Mouse (Mus musculus) MEL (cell line): ENCODE measurements around the gene Trim66. TPM values are rescaled to one million over a fixed set of nuclear protein-coding genes. Genes with fewer than 3 reads are reported as not detected.

Experiments used
- DNase-seq: peaks from one replicate; pipeline ENCODE4 v3.0.0; 2011; ENCODE audit warnings: low read depth, low spot score
- H3K27ac ChIP-seq: 2 replicates; pipeline ENCODE4 v1.5.1; 2012; ENCODE audit warnings: low read depth, mild to moderate bottlenecking, control low read depth, low read length, moderate library complexity; ENCODE audit not compliant: control insufficient read depth
- H3K27me3 ChIP-seq, 2 experiments: fragments of 150-350 bp in 1 of 2; sonication (generic) in 1 of 2; 2 replicates each; pipeline ENCODE4 v1.6.1; 2012; ENCODE audit warnings: low read length in 2 of 2, mild to moderate bottlenecking in 2 of 2, improper control_type of control experiment in 1 of 2, moderate library complexity in 1 of 2; ENCODE audit not compliant: insufficient read depth in 2 of 2, control insufficient read depth in 1 of 2
- H3K36me3 ChIP-seq, 2 experiments: 2 replicates each; pipeline ENCODE4 v1.6.1; 2012 to 2014; ENCODE audit warnings: low read length in 2 of 2, improper control_type of control experiment in 1 of 2, inconsistent platforms in 1 of 2, mild to moderate bottlenecking in 1 of 2; ENCODE audit not compliant: insufficient read depth in 2 of 2, control insufficient read depth in 1 of 2
- H3K4me1 ChIP-seq, 2 experiments: fragments of 150-350 bp in 1 of 2; sonication (generic) in 1 of 2; 2 replicates each; pipeline ENCODE4 v1.6.1; 2012; ENCODE audit warnings: low read length in 2 of 2, improper control_type of control experiment in 1 of 2, mild to moderate bottlenecking in 1 of 2; ENCODE audit not compliant: insufficient read depth in 2 of 2, control insufficient read depth in 1 of 2
- H3K4me3 ChIP-seq, 2 experiments: fragments of 150-350 bp in 1 of 2; sonication (generic) in 1 of 2; 2 replicates each; pipeline ENCODE4 v1.5.1; 2012; ENCODE audit warnings: low read depth in 2 of 2, low read length in 2 of 2, mild to moderate bottlenecking in 2 of 2, moderate library complexity in 2 of 2, control low read depth in 1 of 2, improper control_type of control experiment in 1 of 2; ENCODE audit not compliant: control insufficient read depth in 1 of 2, insufficient read depth in 1 of 2
- H3K79me2 ChIP-seq: 2 replicates; pipeline ENCODE4 v1.6.1; 2012; ENCODE audit warnings: mild to moderate bottlenecking, low read length, moderate library complexity; ENCODE audit not compliant: control insufficient read depth, poor library complexity, insufficient read depth
- H3K9ac ChIP-seq: 2 replicates; pipeline ENCODE4 v1.6.1; 2012; ENCODE audit warnings: low read depth, mild to moderate bottlenecking, control low read depth, low read length, moderate library complexity; ENCODE audit not compliant: control insufficient read depth, poor library complexity, severe bottlenecking
- H3K9me3 ChIP-seq: fragments of 150-350 bp; sonication (generic); replicated peaks from 2 replicates; pipeline ENCODE4 v1.6.1; 2012; ENCODE audit warnings: mild to moderate bottlenecking, low read length, improper control_type of control experiment, moderate library complexity; ENCODE audit not compliant: insufficient read depth
- BHLHE40 ChIP-seq: IDR thresholded peaks from 2 replicates; pipeline ENCODE4 v1.6.1; 2012; ENCODE audit warnings: low read depth, mild to moderate bottlenecking, inconsistent platforms, low read length, improper control_type of control experiment, borderline replicate concordance
- CHD1 ChIP-seq: IDR thresholded peaks from 2 replicates; pipeline ENCODE4 v1.6.1; 2012; ENCODE audit warnings: low read depth, mild to moderate bottlenecking, inconsistent platforms, low read length, improper control_type of control experiment
- CHD2 ChIP-seq: IDR thresholded peaks from 2 replicates; pipeline ENCODE4 v1.6.1; 2011; ENCODE audit warnings: low read length, improper control_type of control experiment
- CTCF ChIP-seq, 3 experiments: IDR thresholded peaks in 2 of 3; conservative IDR thresholded peaks in 1 of 3; 2 replicates each; pipeline ENCODE4 v1.5.1; 2011 to 2012; ENCODE audit warnings: low read length in 3 of 3, low read depth in 2 of 3, mild to moderate bottlenecking in 2 of 3, improper control_type of control experiment in 1 of 3, inconsistent platforms in 1 of 3, mixed read lengths in 1 of 3, moderate library complexity in 1 of 3; ENCODE audit not compliant: control insufficient read depth in 1 of 3, insufficient read depth in 1 of 3, poor library complexity in 1 of 3, severe bottlenecking in 1 of 3
- E2F4 ChIP-seq: IDR thresholded peaks from 2 replicates; pipeline ENCODE4 v1.6.1; 2011; ENCODE audit warnings: low read depth, low read length, improper control_type of control experiment, borderline replicate concordance
- ELF1 ChIP-seq: IDR thresholded peaks from 2 replicates; pipeline ENCODE4 v1.6.1; 2014; ENCODE audit warnings: low read depth, mild to moderate bottlenecking, inconsistent platforms, low read length, improper control_type of control experiment, moderate library complexity
- GATA1 ChIP-seq: IDR thresholded peaks from 2 replicates; pipeline ENCODE4 v1.6.1; 2011; ENCODE audit warnings: low read depth, low read length, improper control_type of control experiment
- HCFC1 ChIP-seq: IDR thresholded peaks from 2 replicates; pipeline ENCODE4 v1.6.1; 2012; ENCODE audit warnings: low read depth, mild to moderate bottlenecking, inconsistent platforms, low read length, improper control_type of control experiment, moderate library complexity
- JUND ChIP-seq: IDR thresholded peaks from 2 replicates; pipeline ENCODE4 v1.6.1; 2011; ENCODE audit warnings: low read depth, mild to moderate bottlenecking, improper control_type of control experiment, low read length
- KAT2A ChIP-seq: conservative IDR thresholded peaks from 2 replicates; pipeline ENCODE4 v1.6.1; 2012; ENCODE audit warnings: low read depth, low read length, improper control_type of control experiment, inconsistent platforms
- MAZ ChIP-seq: IDR thresholded peaks from 2 replicates; pipeline ENCODE4 v1.6.1; 2012; ENCODE audit warnings: low read depth, mild to moderate bottlenecking, inconsistent platforms, low read length, improper control_type of control experiment
- MEF2A ChIP-seq: IDR thresholded peaks from 2 replicates; pipeline ENCODE4 v1.6.1; 2014; ENCODE audit warnings: low read depth, mild to moderate bottlenecking, inconsistent platforms, low read length, improper control_type of control experiment; ENCODE audit not compliant: poor library complexity, insufficient replicate concordance, severe bottlenecking; ENCODE audit errors: extremely low read depth
- MXI1 ChIP-seq: IDR thresholded peaks from 2 replicates; pipeline ENCODE4 v1.6.1; 2011; ENCODE audit warnings: mild to moderate bottlenecking, low read depth, low read length, improper control_type of control experiment
- MYC ChIP-seq: IDR thresholded peaks from 2 replicates; pipeline ENCODE4 v1.6.1; 2011; ENCODE audit warnings: low read depth, mild to moderate bottlenecking, low read length, improper control_type of control experiment, moderate library complexity
- POLR2A ChIP-seq, 2 experiments: IDR thresholded peaks; 2 replicates each; pipeline ENCODE4 v1.6.1; 2011 to 2012; ENCODE audit warnings: low read length in 2 of 2, mild to moderate bottlenecking in 2 of 2, control low read depth in 1 of 2, improper control_type of control experiment in 1 of 2, low read depth in 1 of 2, moderate library complexity in 1 of 2; ENCODE audit not compliant: control insufficient read depth in 1 of 2, insufficient read depth in 1 of 2, poor library complexity in 1 of 2
- RAD21 ChIP-seq: IDR thresholded peaks from 2 replicates; pipeline ENCODE4 v1.6.1; 2011; ENCODE audit warnings: mild to moderate bottlenecking, low read depth, low read length, improper control_type of control experiment
- RCOR1 ChIP-seq: IDR thresholded peaks from 2 replicates; pipeline ENCODE4 v1.6.1; 2012; ENCODE audit warnings: low read depth, mild to moderate bottlenecking, inconsistent platforms, low read length, improper control_type of control experiment
- SMC3 ChIP-seq: IDR thresholded peaks from 2 replicates; pipeline ENCODE4 v1.6.1; 2011; ENCODE audit warnings: low read depth, low read length, improper control_type of control experiment
- TAL1 ChIP-seq: IDR thresholded peaks from 2 replicates; pipeline ENCODE4 v1.6.1; 2012; ENCODE audit warnings: mild to moderate bottlenecking, inconsistent platforms, low read length, moderate library complexity, mixed read lengths
- TCF12 ChIP-seq: IDR thresholded peaks from 2 replicates; pipeline ENCODE4 v1.6.1; 2014; ENCODE audit warnings: low read depth, mild to moderate bottlenecking, inconsistent platforms, low read length, improper control_type of control experiment, moderate library complexity
- UBTF ChIP-seq: IDR thresholded peaks from 2 replicates; pipeline ENCODE4 v1.6.1; 2012; ENCODE audit warnings: low read depth, mild to moderate bottlenecking, inconsistent platforms, low read length, improper control_type of control experiment, moderate library complexity, borderline replicate concordance; ENCODE audit not compliant: insufficient read depth
- USF1 ChIP-seq: IDR thresholded peaks from 2 replicates; pipeline ENCODE4 v1.6.1; 2014; ENCODE audit warnings: low read depth, mild to moderate bottlenecking, inconsistent platforms, low read length, improper control_type of control experiment, moderate library complexity
- ZC3H11A ChIP-seq: IDR thresholded peaks from 2 replicates; pipeline ENCODE4 v1.6.1; 2012; ENCODE audit warnings: low read depth, mild to moderate bottlenecking, inconsistent platforms, low read length, improper control_type of control experiment
- ZNF384 ChIP-seq: IDR thresholded peaks from 2 replicates; pipeline ENCODE4 v1.6.1; 2012; ENCODE audit warnings: low read depth, mild to moderate bottlenecking, inconsistent platforms, low read length, improper control_type of control experiment
- polyA plus RNA-seq, 2 experiments: library from polyadenylated mRNA; stranded (reverse) in 1 of 2; unstranded in 1 of 2; fragments of >175 nt in 1 of 2; fragments of >200 nt in 1 of 2; gene quantifications; 2 replicates each; pipeline versions ENCODE4 v1.2.1 to v1.2.4; 2012; ENCODE audit warnings: low replicate concordance in 2 of 2, low read depth in 1 of 2; ENCODE audit not compliant: insufficient read length in 2 of 2, insufficient read depth in 1 of 2, missing spikeins in 1 of 2
- total RNA-seq: library from RNA; depleted of rRNA; stranded (reverse); fragments of 300-350 nt; gene quantifications from 2 replicates; pipeline ENCODE4 v1.2.3, GENCODE M21; 2012

The Trim66 gene
- total and polyA plus RNA-seq, 3 experiments: 0.01 TPM; not detected in 2

GRCm38 (mm10) chr7:109448060-109448459, 59.9 kb downstream of the Trim66 start:
- no peaks in the 10 kb centered on the region for H3K9me3 ChIP-seq
- TF ChIP-seq MXI1 (no peak), KAT2A (no peak), MYC (no peak), GATA1 (no peak), RAD21 (no peak), USF1 (no peak), ELF1 (no peak)
- TF ChIP-seq, all 39 proteins: peak for 0
- Histone ChIP-seq H3K36me3 (peaks cover 0 to 3% of the 10 kb centered on the region in 2 experiments; a peak in 1 of 4 replicates), H3K79me2 (no peaks in the 10 kb centered on the region), H3K9ac (no peak overlapping the region), H3K27ac (no peak overlapping the region), H3K4me3 (no peak overlapping the region), H3K4me1 (no peaks in the 10 kb centered on the region), H3K27me3 (no peaks in the 10 kb centered on the region)
- no peak for DNase-seq

GRCm38 (mm10) chr7:109445012-109445411, 62.9 kb downstream of the Trim66 start:
- Histone ChIP-seq H3K4me1 (peaks cover 0 to 6% of the 10 kb centered on the region in 2 experiments; a peak in 2 of 4 replicates), H3K9me3 (no peaks in the 10 kb centered on the region), H3K36me3 (peaks cover 0 to 3% of the 10 kb centered on the region in 2 experiments; a peak in 1 of 4 replicates), H3K79me2 (no peaks in the 10 kb centered on the region), H3K4me3 (no peak overlapping the region), H3K9ac (no peak overlapping the region), H3K27ac (no peak overlapping the region), H3K27me3 (no peaks in the 10 kb centered on the region)
- no peak for TF ChIP-seq HCFC1
- peak; percentile 74 to 78 (median 76) for TF ChIP-seq CTCF (IDR thresholded peaks at IDR 0.05 in 2 of 3, conservative IDR thresholded peaks at IDR 0.05 in 1 of 3; ENCODE audit: control insufficient read depth in 1 of 3, insufficient read depth in 1 of 3, low read depth in 2 of 3, low read length in 3 of 3, poor library complexity in 1 of 3, severe bottlenecking in 1 of 3)
- peak; percentile 65 for TF ChIP-seq RAD21
- peak; percentile 61 for TF ChIP-seq SMC3
- peak; percentile 22; the same call in 1 of the 2 replicates for TF ChIP-seq ZC3H11A
- TF ChIP-seq MEF2A: no peak
- peak; percentile 50 for DNase-seq

GRCm38 (mm10) chr7:109442739-109443138, 65.2 kb downstream of the Trim66 start:
- Histone ChIP-seq H3K27me3 (no peaks in the 10 kb centered on the region), H3K79me2 (no peaks in the 10 kb centered on the region), H3K4me3 (no peak overlapping the region), H3K9me3 (no peaks in the 10 kb centered on the region), H3K9ac (no peak overlapping the region), H3K36me3 (peaks cover 0 to 3% of the 10 kb centered on the region in 2 experiments; a peak in 1 of 4 replicates), H3K27ac (no peak overlapping the region), H3K4me1 (peaks cover 0 to 8% of the 10 kb centered on the region in 2 experiments; a peak in 2 of 4 replicates)
- no peak for DNase-seq
- TF ChIP-seq E2F4: no peak
- TF ChIP-seq CHD2: no peak
- no peak for TF ChIP-seq ZNF384
- TF ChIP-seq ZC3H11A: no peak
- TF ChIP-seq BHLHE40: no peak
- no peak for TF ChIP-seq RCOR1
- TF ChIP-seq HCFC1: no peak
- no peak for TF ChIP-seq TAL1
- no peak for TF ChIP-seq KAT2A
- TF ChIP-seq CHD1: no peak
- TF ChIP-seq MAZ: no peak
- TF ChIP-seq MEF2A: no peak
- no peak for TF ChIP-seq JUND
- TF ChIP-seq ELF1: no peak
- no peak for TF ChIP-seq CTCF (IDR thresholded peaks at IDR 0.05 in 2 of 3, conservative IDR thresholded peaks at IDR 0.05 in 1 of 3; ENCODE audit: control insufficient read depth in 1 of 3, insufficient read depth in 1 of 3, low read depth in 2 of 3, low read length in 3 of 3, poor library complexity in 1 of 3, severe bottlenecking in 1 of 3)
- no peak for TF ChIP-seq TCF12
- no peak for TF ChIP-seq UBTF
- no peak for TF ChIP-seq POLR2A (IDR thresholded peaks at IDR 0.05; ENCODE audit: control insufficient read depth in 1 of 2, insufficient read depth in 1 of 2, low read depth in 1 of 2, low read length in 2 of 2, poor library complexity in 1 of 2)
